Mouse (Mus musculus): Measurements from ENCODE around the gene Zfp428. TPM values are rescaled to one million over a fixed set of nuclear protein-coding genes. Genes with fewer than 3 reads are reported as not detected.
"Not testable (repeated sequence)": the region's sequence is repeated elsewhere in the genome, so short reads cannot be mapped to it uniquely, and the experiment has no call there.

Zfp428 gene
- total RNA-seq, 2 experiments from 2014 or later: 47.9 to 49.4 TPM

GRCm38 (mm10) chr7:24512355-24512754 is 5.5 kb downstream of the Zfp428 start, which contains the start of gene AC161166.1:
TSS of gene AC161166.1 (minus strand) at chr7:24512455.
- DNase-seq (ENCODE audit: low spot score in 2 of 2): no peak
- intact Hi-C loops (cut with DNase I): no loop called here

DNA sequence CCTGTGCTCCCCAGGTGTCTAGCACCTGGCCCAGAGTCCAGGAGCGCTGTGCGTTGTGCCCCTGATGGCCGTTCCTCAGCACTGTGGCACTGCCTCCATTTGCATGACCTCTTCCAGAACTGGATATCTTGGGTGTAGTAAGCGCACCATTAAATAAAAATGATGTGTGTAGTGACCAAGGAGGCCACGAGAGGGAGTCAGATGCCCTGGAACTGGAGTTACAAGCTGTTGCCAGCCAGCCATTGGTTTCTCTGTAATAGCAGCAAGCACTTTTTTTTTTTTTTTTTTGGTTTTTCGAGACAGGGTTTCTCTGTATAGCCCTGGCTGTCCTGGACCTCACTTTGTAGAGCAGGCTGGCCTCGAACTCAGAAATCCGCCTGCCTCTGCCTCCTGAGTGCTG is 9.5 kb downstream of the Zfp428 start:
- intact Hi-C loops (cut with DNase I): loop anchor here (5.0 kb wide), 1 partner anchor 44 kb away; no protein-coding TSS in a partner anchor

GRCm38 (mm10) chr7:24517077-24517476 is 10.3 kb downstream of the Zfp428 start:
- DNase-seq (ENCODE audit: low spot score in 2 of 2): no peak
- intact Hi-C loops (cut with DNase I): loop anchor here (5.0 kb wide), 1 partner anchor 45 kb away; no protein-coding TSS in a partner anchor

More for the DNA sequence above, 9.5 kb downstream of the Zfp428 start:
- DNase-seq (ENCODE audit: low spot score in 2 of 2): not testable (repeated sequence)

DNA sequence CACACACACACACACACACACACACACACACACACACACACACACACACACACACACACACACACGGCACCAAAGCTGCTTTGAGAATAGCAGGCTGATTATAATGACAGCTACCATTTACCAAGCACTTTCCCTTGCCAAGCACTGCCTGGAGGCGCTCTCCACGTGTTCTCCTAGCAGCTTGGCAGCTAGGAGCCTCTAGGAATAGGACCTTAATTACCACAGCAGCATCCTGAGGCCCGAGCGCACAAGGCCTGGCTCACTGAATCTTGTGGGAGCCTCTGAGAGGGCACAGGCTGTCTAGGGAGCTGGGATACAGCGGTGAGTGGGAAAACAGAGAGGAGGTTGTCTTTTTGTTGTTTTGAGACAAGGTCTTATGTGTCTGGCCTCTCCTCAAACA is 10.8 kb downstream of the Zfp428 start:
- peak; percentile 60 to 62 for DNase-seq (ENCODE audit: low spot score in 2 of 2)
- intact Hi-C loops (cut with DNase I): loop anchor here (5.0 kb wide), 1 partner anchor 45 kb away; no protein-coding TSS in a partner anchor

DNA sequence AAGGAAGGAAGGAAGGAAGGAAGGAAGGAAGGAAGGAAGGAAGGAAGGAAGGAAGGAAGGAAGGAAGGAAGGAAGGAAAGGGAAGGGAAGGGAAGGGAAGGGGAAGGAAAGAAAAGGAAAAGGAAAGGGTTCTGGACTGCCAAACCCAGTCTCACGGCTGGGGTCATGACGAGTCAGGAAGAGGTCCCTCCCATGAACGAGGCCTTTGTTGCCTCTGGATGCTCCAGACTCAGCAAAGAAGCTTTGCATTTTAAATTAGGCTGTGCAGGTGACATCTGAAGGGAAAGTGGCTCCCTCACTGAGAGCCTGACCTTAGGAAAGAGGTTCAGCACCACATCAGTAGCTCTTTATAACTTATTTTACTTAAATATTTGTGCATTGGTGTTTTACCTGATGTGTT is 12.3 kb downstream of the Zfp428 start:
- intact Hi-C loops (cut with DNase I): loop anchor here (5.0 kb wide), 1 partner anchor 47 kb away; no protein-coding TSS in a partner anchor

GRCm38 (mm10) chr7:24520054-24520453 is 13.2 kb downstream of the Zfp428 start:
- intact Hi-C loops (cut with DNase I); DNase-seq (ENCODE audit: low spot score in 2 of 2): not testable (repeated sequence)

More for the DNA sequence above, 12.3 kb downstream of the Zfp428 start:
- DNase-seq (ENCODE audit: low spot score in 2 of 2): no peak

- intact Hi-C loops (cut with DNase I): no loop called here
Observed at GRCm38 (mm10) chr7:24522805-24523204, 16.0 kb downstream of the Zfp428 start.

GRCm38 (mm10) chr7:24523723-24524122 is 16.9 kb downstream of the Zfp428 start:
- no peak for DNase-seq (ENCODE audit: low spot score in 2 of 2)
- intact Hi-C loops (cut with DNase I): no loop called here

More at GRCm38 (mm10) chr7:24522805-24523204, 16.0 kb downstream of the Zfp428 start:
- no peak for DNase-seq (ENCODE audit: low spot score in 2 of 2)

DNA sequence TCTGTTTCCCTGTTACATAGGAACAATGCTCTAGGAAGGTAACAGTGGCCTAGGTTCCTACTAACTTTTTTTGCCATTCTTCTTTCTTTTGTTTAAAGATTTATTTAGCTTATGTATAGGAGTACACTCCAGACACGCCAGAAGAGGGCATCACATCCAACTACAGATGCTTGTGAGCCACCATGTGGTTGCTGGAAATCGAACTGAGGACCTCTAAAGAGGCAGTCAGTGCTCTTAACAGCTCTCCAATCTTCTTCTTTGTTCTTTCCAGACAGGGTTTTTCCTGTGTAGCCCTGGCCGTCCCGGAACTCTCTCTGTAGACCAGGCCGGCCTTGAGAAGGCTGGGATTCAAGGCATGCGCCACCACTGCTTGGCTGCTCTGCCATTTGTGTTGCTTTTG is 18.2 kb downstream of the Zfp428 start:
- DNase-seq (ENCODE audit: low spot score in 2 of 2): no peak
- intact Hi-C loops (cut with DNase I): no loop called here

DNA sequence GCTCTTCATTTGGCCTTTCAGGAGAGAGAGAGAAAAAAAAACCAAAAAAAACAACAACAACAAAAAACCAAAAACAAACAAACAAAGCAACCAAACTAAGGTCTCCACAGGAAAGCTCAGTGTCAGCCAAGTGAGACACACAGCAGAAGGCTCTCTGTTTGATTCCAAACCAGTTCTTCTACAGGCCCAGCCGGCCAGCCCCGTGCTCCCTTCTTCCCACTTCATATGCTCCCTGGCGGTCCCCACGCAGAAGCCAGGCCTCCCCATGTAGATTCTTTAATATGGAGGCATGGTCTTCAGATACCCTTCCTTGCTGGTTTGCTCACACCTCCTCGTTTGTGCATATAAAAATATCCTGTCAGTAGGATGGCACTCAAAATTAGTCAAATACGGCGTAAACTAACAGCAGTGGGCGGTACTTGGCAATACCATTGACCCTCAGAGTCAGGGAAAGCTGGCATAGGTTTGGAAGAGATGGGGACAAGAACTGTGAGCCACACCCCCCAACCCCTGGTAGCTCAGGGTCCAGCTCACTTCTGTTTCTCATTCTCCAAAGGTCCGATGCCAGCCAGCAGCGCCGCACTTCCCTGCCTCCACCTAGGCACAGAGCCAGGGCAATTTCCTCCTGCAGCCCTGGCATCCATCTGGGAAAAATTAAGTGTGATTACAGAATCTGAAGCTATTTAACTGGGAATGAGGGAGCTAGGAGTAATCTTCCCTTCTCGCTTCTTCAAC is 19.0 kb downstream of the Zfp428 start:
- intact Hi-C loops (cut with DNase I): no loop called here
- no peak for DNase-seq (ENCODE audit: low spot score in 2 of 2)

DNA sequence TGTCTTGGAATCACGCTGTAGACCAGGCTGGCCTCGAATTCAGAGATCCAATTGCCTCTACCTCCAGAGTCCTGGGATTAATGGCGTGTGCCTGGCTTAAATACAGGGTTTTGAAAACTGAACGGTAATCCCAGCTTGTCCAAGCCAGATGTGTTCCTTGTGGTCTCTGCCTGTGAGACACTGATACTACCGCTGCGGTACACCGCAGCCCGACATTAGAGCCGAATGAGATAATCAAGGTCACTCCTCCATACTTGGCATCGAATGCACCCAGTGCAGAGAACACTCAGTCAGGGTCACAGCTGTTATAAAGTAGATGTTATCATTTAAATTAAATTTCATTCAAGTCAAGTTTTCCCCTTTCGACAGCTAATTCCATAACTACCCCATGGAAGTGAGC is 22.1 kb downstream of the Zfp428 start:
- intact Hi-C loops (cut with DNase I): no loop called here
- DNase-seq (ENCODE audit: low spot score in 2 of 2): no peak

- intact Hi-C loops (cut with DNase I): no loop called here
- no peak for DNase-seq (ENCODE audit: low spot score in 2 of 2)
Observed at GRCm38 (mm10) chr7:24529580-24529979, 22.8 kb downstream of the Zfp428 start.

- intact Hi-C loops (cut with DNase I): loop anchor here (1.0 to 2.0 kb wide), 2 partner anchors 17 to 23 kb away; partner anchors contain the start of gene Zfp428
- DNase-seq (ENCODE audit: low spot score in 2 of 2): peak; percentile 99 to 100
Observed at GRCm38 (mm10) chr7:24530062-24530931, 23.5 kb downstream of the Zfp428 start, which contains the start of gene Irgq. TSS of gene Irgq (plus strand) at chr7:24530689.

DNA sequence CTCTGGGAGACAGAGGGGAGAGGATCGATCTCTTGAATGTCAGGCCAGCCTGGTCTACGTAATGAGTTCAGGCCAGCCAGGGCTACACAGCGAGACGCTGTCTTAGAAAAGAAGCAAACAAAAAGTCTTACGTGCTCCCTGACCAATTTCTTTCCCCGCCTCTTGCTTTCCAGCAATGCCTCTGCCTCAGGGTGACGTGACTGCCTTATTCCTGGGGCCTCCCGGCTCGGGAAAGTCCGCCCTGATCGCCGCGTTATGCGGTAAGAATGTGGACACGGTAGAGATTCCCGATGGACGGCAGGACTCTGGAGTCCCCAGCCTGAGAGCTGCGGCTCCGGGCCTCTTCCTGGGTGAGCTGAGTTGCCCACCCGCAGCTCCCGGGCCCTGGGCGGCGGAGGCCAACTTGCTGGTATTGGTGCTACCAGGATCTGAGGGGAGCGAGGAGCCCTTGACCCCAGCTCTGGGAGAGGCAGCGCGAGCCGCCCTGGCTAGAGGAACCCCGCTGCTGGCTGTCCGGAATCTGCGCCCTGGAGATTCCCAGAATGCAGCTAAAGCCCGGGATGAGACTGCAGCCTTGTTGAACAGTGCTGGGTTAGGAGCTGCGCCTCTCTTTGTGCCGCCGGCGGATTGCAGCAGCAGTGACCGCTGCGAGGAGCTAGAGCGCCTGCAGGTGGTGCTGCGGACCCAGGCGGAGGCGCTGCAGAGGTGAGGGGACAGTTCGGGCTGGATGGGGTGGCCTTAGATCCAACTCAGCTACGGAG is 24.6 kb downstream of the Zfp428 start:
- peak; percentile 80 to 81 for DNase-seq (ENCODE audit: low spot score in 2 of 2)
- intact Hi-C loops (cut with DNase I): loop anchor here (2.0 kb wide), 1 partner anchor 25 kb away; the partner anchor contains the start of gene Zfp428

GRCm38 (mm10) chr7:24533031-24533571 is 26.3 kb downstream of the Zfp428 start:
- intact Hi-C loops (cut with DNase I): no loop called here

GRCm38 (mm10) chr7:24533806-24534205 is 27.0 kb downstream of the Zfp428 start:
- intact Hi-C loops (cut with DNase I): no loop called here
- peak in 1 of 2 experiments; percentile 27 for DNase-seq (ENCODE audit: low spot score in 2 of 2)

More at GRCm38 (mm10) chr7:24533031-24533571, 26.3 kb downstream of the Zfp428 start:
- no peak for DNase-seq (ENCODE audit: low spot score in 2 of 2)

GRCm38 (mm10) chr7:24534301-24534700 is 27.5 kb downstream of the Zfp428 start:
- DNase-seq (ENCODE audit: low spot score in 2 of 2): peak in 1 of 2 experiments; percentile 18
- intact Hi-C loops (cut with DNase I): no loop called here

- intact Hi-C loops (cut with DNase I): no loop called here
- DNase-seq (ENCODE audit: low spot score in 2 of 2): no peak
Observed at GRCm38 (mm10) chr7:24537081-24537480, 30.3 kb downstream of the Zfp428 start.

GRCm38 (mm10) chr7:24537591-24537990 is 30.8 kb downstream of the Zfp428 start:
- intact Hi-C loops (cut with DNase I): no loop called here
- DNase-seq (ENCODE audit: low spot score in 2 of 2): no peak

All from left cerebral cortex, postnatal 36 days (tissue).